Mouse (Mus musculus): ENCODE measurements at regions not wholly inside any gene's neighbourhood (a gene's known extent, or its start where the extent isn't known, plus 50 kb on each side); places are given as distances from the start of the nearest gene placed in this dataset.

DNA sequence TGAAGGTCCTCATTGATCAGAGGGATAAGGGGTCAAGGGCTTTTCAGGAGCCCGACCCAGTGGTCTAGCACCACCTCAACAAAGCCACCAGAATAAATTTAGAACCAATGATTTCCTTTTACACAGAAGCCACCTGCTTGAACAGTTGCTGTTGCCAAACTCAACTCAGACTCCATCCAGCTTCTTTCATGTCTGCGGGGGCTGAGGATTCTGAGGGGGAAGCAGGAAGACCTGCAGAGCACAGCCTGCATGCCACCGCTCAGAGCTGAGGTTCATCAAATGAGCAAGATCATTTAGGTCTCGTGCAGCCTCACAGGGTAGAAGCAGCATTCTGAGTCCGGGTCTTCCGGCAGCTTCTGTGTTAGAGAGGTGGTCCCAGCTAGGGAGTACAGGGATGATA is 231.6 kb upstream of the Kazn start:
- H3K36me3 ChIP-seq (ENCODE audit: control insufficient read depth, insufficient read depth) = no peaks in the 10 kb centered on the region

DNA sequence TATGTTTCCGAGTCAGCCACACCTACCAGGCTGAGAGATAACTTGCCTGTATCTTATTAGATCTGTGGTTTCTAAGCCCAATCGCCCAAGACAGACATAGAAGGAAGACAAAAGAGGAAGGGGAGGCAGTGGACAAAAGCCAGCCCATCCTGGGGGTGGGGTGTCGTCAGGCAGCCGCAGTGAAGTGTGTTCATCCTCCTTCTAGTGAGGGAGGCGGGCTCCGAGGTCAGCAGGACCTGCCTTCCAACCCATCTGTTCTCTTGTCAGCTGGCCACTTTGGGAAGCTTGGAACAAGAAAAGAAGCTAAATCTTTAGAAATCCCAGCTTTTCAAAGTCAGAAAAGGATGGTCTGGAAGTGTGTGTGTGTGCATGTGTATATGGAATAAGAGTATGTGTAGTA is 228.7 kb upstream of the Kazn start:
- Histone ChIP-seq H3K4me2 (ENCODE audit: low read depth, low read length) (no peak overlapping the region), H3K36me3 (ENCODE audit: control insufficient read depth, insufficient read depth) (no peaks in the 10 kb centered on the region), H3K4me1 (ENCODE audit: control insufficient read depth, low read depth, low read length) (no peaks in the 10 kb centered on the region), H3K9ac (ENCODE audit: low read depth, low read length) (no peak overlapping the region), H3K9me3 (replicated peaks; ENCODE audit: control insufficient read depth, low read length) (no peaks in the 10 kb centered on the region), H3K4me3 (ENCODE audit: low read depth, low read length) (no peak overlapping the region), H3K27me3 (ENCODE audit: control insufficient read depth, insufficient read depth, low read depth, low read length) (no peaks in the 10 kb centered on the region), H3K27ac (ENCODE audit: low read length) (no peak overlapping the region)
- no peak for ATAC-seq (ENCODE audit: low read depth)
- 20% methylated on average over 6 of the region's 6 CpGs for WGBS (ENCODE audit: insufficient replicate concordance)

More for the DNA sequence above, 231.6 kb upstream of the Kazn start:
- Histone ChIP-seq H3K27ac (ENCODE audit: low read length) (no peak overlapping the region), H3K4me2 (ENCODE audit: low read depth, low read length) (no peak overlapping the region), H3K4me3 (ENCODE audit: low read depth, low read length) (no peak overlapping the region), H3K27me3 (ENCODE audit: control insufficient read depth, insufficient read depth, low read depth, low read length) (peaks cover 8% of the 10 kb centered on the region), H3K9me3 (replicated peaks; ENCODE audit: control insufficient read depth, low read length) (no peaks in the 10 kb centered on the region), H3K4me1 (ENCODE audit: control insufficient read depth, low read depth, low read length) (no peaks in the 10 kb centered on the region), H3K9ac (ENCODE audit: low read depth, low read length) (no peak overlapping the region)
- 58% methylated on average over 6 of the region's 6 CpGs for WGBS (ENCODE audit: insufficient replicate concordance)
- no peak for ATAC-seq (ENCODE audit: low read depth)

DNA sequence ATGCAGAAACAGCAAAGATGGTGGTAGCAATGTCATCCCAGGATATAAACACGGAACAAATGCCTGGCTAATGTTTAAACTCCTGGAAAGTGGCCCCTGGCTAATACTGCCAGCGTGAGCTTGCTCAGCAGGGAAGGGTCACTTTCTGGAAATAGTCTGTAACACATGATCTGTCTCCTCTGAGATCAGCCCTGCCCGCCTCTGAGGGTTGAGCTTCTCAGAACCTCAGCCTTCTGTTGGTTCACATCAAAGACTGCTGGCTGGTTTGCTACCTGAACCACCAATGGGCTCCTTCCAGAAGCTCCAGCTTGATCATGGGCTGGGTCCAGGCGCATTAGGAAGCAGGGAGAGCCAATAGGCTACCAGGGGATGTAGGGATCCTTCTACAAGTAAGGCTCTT is 226.0 kb upstream of the Kazn start:
- H3K4me3 ChIP-seq (ENCODE audit: low read depth, low read length) = no peak overlapping the region
- no peaks in the 10 kb centered on the region for H3K9me3 ChIP-seq (replicated peaks; ENCODE audit: control insufficient read depth, low read length)
- no peak for ATAC-seq (ENCODE audit: low read depth)
- H3K36me3 ChIP-seq (ENCODE audit: control insufficient read depth, insufficient read depth) = no peaks in the 10 kb centered on the region
- no peak overlapping the region for H3K4me2 ChIP-seq (ENCODE audit: low read depth, low read length)
- H3K4me1 ChIP-seq (ENCODE audit: control insufficient read depth, low read depth, low read length) = no peaks in the 10 kb centered on the region
- H3K27me3 ChIP-seq (ENCODE audit: control insufficient read depth, insufficient read depth, low read depth, low read length) = no peaks in the 10 kb centered on the region
- no peak overlapping the region for H3K27ac ChIP-seq (ENCODE audit: low read length)
- 48% methylated on average over 4 of the region's 4 CpGs for WGBS (ENCODE audit: insufficient replicate concordance)
- no peak overlapping the region for H3K9ac ChIP-seq (ENCODE audit: low read depth, low read length)

DNA sequence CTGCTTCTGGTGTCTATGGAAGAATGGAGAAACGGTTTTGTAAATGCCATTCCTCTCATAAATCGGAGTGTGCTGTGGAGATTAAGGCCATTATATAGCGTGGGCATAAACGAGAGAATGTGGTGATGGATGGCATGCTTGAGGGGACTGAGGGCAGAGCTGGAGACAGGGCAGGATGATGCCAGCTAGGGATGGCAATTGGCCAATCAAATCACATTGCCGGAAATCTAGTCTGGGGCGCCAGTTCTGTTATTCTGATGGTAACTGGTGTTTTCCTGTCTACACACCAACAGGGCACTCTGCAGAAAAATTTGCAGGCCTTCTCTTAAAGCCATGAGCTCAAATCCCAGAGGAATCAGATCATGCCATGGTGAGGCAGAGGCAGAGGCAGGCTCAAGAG is 224.9 kb upstream of the Kazn start:
- no peaks in the 10 kb centered on the region for H3K4me1 ChIP-seq (ENCODE audit: control insufficient read depth, low read depth, low read length)
- no peak for ATAC-seq (ENCODE audit: low read depth)
- H3K9me3 ChIP-seq (replicated peaks; ENCODE audit: control insufficient read depth, low read length) = no peaks in the 10 kb centered on the region
- no peaks in the 10 kb centered on the region for H3K27me3 ChIP-seq (ENCODE audit: control insufficient read depth, insufficient read depth, low read depth, low read length)
- 66% methylated on average over 6 of the region's 6 CpGs for WGBS (ENCODE audit: insufficient replicate concordance)
- no peak overlapping the region for H3K27ac ChIP-seq (ENCODE audit: low read length)
- no peaks in the 10 kb centered on the region for H3K36me3 ChIP-seq (ENCODE audit: control insufficient read depth, insufficient read depth)
- no peak overlapping the region for H3K4me2 ChIP-seq (ENCODE audit: low read depth, low read length)
- H3K4me3 ChIP-seq (ENCODE audit: low read depth, low read length) = no peak overlapping the region
- H3K9ac ChIP-seq (ENCODE audit: low read depth, low read length) = no peak overlapping the region

DNA sequence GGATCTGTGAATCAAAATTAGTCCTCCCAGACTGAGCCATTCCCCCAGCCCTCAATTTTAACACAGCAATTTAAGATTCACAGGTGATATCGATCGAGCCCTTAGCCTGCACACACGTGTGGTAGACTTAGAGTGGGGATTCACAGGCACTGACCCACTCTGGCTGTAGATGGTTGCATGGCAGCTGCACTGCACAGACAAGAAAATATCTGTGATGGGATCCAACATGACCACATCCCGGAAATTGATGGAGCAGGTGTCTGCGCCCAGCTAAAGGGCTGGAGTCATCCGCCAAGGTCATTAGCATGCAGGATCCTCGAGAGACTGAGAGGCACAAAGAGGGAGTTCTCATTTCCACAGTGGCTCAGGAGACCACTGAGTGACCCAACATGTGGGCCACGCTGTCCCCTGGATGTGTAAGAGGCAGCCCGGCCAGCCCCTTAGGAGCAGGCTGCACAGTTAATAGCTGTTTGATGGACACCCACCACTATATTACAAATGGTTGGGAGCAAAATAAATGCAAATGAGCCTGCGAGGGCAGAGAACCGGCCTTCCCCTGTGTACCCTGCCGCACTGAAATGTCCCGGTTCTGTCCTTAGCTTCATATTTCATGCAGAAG is 221.4 kb upstream of the Kazn start:
- WGBS (ENCODE audit: insufficient replicate concordance) = 68% methylated on average over 13 of the region's 13 CpGs
- Histone ChIP-seq H3K4me2 (ENCODE audit: low read depth, low read length) (no peak overlapping the region), H3K9me3 (replicated peaks; ENCODE audit: control insufficient read depth, low read length) (no peaks in the 10 kb centered on the region), H3K27me3 (ENCODE audit: control insufficient read depth, insufficient read depth, low read depth, low read length) (no peaks in the 10 kb centered on the region), H3K36me3 (ENCODE audit: control insufficient read depth, insufficient read depth) (no peaks in the 10 kb centered on the region), H3K9ac (ENCODE audit: low read depth, low read length) (no peak overlapping the region), H3K4me3 (ENCODE audit: low read depth, low read length) (no peak overlapping the region), H3K4me1 (ENCODE audit: control insufficient read depth, low read depth, low read length) (no peaks in the 10 kb centered on the region), H3K27ac (ENCODE audit: low read length) (no peak overlapping the region)
- ATAC-seq (ENCODE audit: low read depth) = no peak

DNA sequence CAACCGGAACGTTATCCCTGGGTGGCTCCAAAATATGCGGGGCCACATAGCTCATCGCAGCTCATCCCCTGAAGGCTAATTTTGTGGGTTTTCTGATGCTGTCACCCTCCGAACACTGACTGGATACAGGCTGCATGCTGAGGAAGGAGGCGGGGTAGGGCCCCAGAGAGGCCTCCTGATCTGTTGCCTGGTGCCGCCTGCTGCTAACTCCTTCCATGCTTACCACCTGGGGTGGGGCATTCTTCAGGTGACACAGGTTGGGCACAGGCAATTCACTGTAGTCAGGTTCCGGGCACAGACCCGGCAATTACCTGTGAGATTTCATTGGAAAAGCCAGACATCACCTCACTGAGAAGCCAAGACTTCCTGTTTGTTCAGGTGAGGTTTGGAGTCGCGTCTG is 213.4 kb upstream of the Kazn start:
- 43% methylated on average over 11 of the region's 11 CpGs for WGBS (ENCODE audit: insufficient replicate concordance)
- no peak overlapping the region for H3K9ac ChIP-seq (ENCODE audit: low read depth, low read length)
- H3K27ac ChIP-seq (ENCODE audit: low read length) = no peak overlapping the region
- no peak overlapping the region for H3K4me3 ChIP-seq (ENCODE audit: low read depth, low read length)
- H3K36me3 ChIP-seq (ENCODE audit: control insufficient read depth, insufficient read depth) = no peaks in the 10 kb centered on the region
- H3K4me2 ChIP-seq (ENCODE audit: low read depth, low read length) = no peak overlapping the region
- no peaks in the 10 kb centered on the region for H3K27me3 ChIP-seq (ENCODE audit: control insufficient read depth, insufficient read depth, low read depth, low read length)
- no peaks in the 10 kb centered on the region for H3K9me3 ChIP-seq (replicated peaks; ENCODE audit: control insufficient read depth, low read length)
- ATAC-seq (ENCODE audit: low read depth) = no peak
- no peaks in the 10 kb centered on the region for H3K4me1 ChIP-seq (ENCODE audit: control insufficient read depth, low read depth, low read length)

DNA sequence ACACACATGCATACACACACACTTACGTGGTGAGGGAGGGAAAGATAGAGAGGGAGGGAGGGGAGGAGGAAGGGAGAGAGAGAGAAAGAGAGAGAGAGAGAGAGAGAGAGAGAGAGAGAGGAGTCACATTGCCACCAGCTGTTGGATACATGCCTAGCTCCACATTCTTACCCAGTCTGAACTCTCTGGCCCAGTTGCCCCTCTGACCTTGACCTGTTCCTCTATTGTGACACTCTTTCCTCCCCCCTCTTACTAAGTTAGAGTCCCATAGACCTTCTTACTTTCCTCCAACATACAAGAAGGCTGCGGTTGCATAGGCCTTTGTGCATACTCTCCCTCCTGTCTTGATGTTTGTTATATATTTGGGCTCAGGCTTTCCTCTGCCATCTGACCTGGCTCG is 211.7 kb upstream of the Kazn start:
- Histone ChIP-seq H3K27ac (ENCODE audit: low read length) (no peak overlapping the region), H3K27me3 (ENCODE audit: control insufficient read depth, insufficient read depth, low read depth, low read length) (no peaks in the 10 kb centered on the region), H3K4me1 (ENCODE audit: control insufficient read depth, low read depth, low read length) (no peaks in the 10 kb centered on the region), H3K9me3 (replicated peaks; ENCODE audit: control insufficient read depth, low read length) (no peaks in the 10 kb centered on the region), H3K9ac (ENCODE audit: low read depth, low read length) (no peak overlapping the region), H3K36me3 (ENCODE audit: control insufficient read depth, insufficient read depth) (no peaks in the 10 kb centered on the region), H3K4me2 (ENCODE audit: low read depth, low read length) (no peak overlapping the region), H3K4me3 (ENCODE audit: low read depth, low read length) (no peak overlapping the region)
- 72% methylated on average over 3 of the region's 3 CpGs for WGBS (ENCODE audit: insufficient replicate concordance)
- no peak for ATAC-seq (ENCODE audit: low read depth)

DNA sequence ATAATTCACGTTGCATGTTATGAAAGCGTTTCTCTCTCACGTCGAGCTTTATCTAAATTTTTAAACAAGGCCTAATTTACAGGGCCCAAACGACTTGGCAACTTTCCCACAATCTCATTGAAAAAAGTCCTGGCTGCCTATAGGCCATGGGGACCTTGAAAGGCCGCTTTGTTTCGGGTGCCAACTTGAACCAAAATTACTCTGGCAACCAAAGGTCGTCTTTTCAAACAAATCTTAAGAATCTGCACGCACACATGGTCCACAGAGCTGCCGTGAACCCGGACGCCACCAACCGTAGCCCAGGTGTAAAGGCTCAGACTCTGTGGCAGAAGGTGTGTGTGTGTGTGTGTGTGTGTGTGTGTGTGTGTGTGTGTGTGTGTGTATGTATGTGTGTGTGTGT is 210.5 kb upstream of the Kazn start:
- no peak overlapping the region for H3K9ac ChIP-seq (ENCODE audit: low read depth, low read length)
- 73% methylated on average over 13 of the region's 13 CpGs for WGBS (ENCODE audit: insufficient replicate concordance)
- H3K27ac ChIP-seq (ENCODE audit: low read length) = no peak overlapping the region
- H3K4me1 ChIP-seq (ENCODE audit: control insufficient read depth, low read depth, low read length) = no peaks in the 10 kb centered on the region
- H3K36me3 ChIP-seq (ENCODE audit: control insufficient read depth, insufficient read depth) = no peaks in the 10 kb centered on the region
- no peaks in the 10 kb centered on the region for H3K27me3 ChIP-seq (ENCODE audit: control insufficient read depth, insufficient read depth, low read depth, low read length)
- H3K4me3 ChIP-seq (ENCODE audit: low read depth, low read length) = no peak overlapping the region
- no peak overlapping the region for H3K4me2 ChIP-seq (ENCODE audit: low read depth, low read length)
- H3K9me3 ChIP-seq (replicated peaks; ENCODE audit: control insufficient read depth, low read length) = no peaks in the 10 kb centered on the region
- ATAC-seq (ENCODE audit: low read depth) = no peak

DNA sequence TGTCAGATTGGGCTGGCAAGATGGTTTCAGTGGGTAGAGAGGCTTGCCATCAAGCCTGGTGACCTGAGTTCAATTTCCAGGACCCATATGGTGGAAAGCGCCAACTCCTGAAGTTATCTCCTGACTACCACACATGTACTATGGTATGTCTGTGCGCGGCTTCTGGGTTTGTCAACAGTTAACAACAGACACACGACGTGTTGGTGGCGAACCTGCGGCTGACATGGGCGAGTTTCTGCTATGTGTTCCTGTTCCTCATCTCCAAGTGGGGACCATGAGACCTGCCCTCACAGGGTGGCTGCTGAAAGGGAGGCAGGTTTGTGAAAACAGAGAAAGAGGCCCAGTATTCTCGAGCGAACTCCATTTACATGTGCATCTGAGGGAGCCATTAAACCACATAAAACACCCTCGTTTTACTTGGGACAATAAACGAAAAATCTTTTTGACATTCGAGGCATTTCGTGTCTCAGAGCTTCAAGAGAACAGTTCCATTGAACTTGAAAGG is 210.0 kb upstream of the Kazn start:
- Histone ChIP-seq H3K4me2 (ENCODE audit: low read depth, low read length) (no peak overlapping the region), H3K4me3 (ENCODE audit: low read depth, low read length) (no peak overlapping the region), H3K27ac (ENCODE audit: low read length) (no peak overlapping the region), H3K9me3 (replicated peaks; ENCODE audit: control insufficient read depth, low read length) (no peaks in the 10 kb centered on the region), H3K9ac (ENCODE audit: low read depth, low read length) (no peak overlapping the region), H3K27me3 (ENCODE audit: control insufficient read depth, insufficient read depth, low read depth, low read length) (no peaks in the 10 kb centered on the region), H3K4me1 (ENCODE audit: control insufficient read depth, low read depth, low read length) (no peaks in the 10 kb centered on the region), H3K36me3 (ENCODE audit: control insufficient read depth, insufficient read depth) (no peaks in the 10 kb centered on the region)
- 67% methylated on average over 14 of the region's 14 CpGs for WGBS (ENCODE audit: insufficient replicate concordance)
- no peak for ATAC-seq (ENCODE audit: low read depth)
